Mouse (Mus musculus): Measurements from ENCODE around the gene Npc2.

Npc2 gene

DNA sequence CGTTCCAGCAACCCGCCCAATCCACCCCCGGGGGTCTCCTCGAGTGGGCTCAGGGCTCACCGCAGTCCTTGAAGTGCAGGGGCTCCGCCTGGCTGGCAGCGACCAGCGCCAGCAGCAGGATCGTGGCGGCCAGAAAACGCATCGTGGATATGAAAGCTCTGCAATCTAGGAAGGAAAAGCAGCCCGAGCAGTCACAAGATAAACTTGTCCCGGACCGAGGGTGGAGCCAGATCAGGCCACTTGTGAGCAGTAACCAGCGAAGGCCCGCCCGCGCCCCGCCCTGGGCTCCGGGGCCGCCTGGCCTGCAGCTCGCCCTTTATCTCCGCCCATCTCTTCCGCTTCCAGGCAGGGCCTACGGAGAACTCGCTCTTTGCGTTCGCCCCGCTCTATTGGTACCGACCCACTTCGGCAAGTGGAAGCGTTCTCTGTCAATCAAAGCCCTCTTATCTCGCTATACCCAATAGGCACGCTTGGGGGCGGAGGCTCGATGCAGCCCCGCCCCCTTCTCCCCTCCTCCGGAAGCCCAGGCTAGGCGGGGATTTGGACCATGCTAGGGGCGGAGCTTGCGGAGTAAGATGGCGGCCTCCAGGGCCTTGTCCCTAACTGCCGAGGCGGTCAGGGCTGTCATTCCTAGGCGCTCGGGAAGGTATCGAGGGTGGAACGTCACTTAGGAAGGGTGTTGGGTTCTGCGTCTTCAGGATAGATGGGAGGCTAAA lies at the start of gene Npc2, which contains the start of gene Isca2:
TSS of gene Npc2 (minus strand) at position 427 of the 716 bp plus-strand sequence.
TSS of gene Isca2 (plus strand) at position 526 of the 716 bp plus-strand sequence.
- DNase-seq (ENCODE audit: low read depth, low spot score): peak; percentile 99

DNA sequence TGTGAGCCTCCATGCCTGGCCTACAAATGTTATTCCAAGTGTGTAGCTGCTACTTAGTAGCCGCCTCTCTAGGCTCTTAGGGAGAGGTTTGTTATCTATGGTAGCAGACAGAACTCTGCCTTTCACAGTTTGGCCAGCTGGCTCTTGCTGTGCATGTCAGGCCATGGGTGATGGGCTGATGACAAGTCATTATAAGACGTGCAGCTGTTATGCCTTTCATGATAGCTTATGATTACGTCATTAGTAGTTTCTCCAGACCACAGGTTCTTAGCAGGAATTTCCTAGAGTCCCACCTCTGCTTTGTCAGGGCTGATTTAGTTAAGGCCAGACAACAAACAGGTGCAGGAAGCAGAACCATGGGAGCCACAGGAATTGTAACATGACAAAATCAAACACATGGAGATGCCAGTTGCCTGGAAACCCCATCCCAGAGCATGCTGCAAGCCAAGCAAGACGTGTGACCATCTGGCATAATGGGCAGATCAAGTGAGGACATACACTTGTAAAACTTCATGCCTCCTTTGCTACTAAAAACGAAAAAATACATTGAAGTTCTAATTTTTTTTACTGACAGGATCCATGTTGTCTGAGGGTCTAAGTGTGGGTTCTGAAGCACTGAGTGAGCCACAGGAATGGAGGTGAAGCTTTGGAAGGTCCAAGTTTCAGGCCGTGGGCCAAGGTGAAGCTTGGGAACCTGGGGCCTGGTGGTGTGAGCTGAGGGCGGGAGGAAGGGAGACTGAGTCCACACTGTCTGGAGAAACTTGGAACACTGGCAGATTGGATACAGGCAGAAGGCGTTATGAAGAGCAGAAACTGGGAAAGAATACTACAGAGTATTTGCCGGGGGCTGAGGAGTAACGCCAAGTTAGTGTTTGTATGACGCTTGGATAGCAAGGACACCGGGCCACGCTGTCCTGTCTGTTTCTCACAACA lies 46.5 kb upstream of the Npc2 start:
- peak; percentile 52 for DNase-seq (ENCODE audit: low read depth, low spot score)

DNA sequence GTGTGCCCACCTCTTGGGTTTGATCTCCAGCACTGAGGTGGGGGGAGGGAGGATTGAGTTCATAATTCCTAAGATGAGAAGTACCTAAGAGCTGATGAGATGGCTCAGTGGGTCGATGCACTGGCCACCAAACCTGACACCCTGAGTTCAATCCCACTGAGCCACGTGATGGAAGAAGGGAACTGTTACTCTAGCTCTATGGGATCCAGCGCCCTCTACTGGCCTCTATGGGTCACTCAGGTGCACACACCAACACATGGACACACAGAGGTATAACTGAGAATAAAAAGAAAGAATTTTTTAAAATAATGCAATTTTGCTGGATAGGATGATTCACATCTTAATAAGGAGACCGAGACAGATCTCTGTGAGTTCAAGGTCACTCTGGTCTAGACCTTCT lies 45.5 kb upstream of the Npc2 start:
- DNase-seq (ENCODE audit: low read depth, low spot score): no peak

DNA sequence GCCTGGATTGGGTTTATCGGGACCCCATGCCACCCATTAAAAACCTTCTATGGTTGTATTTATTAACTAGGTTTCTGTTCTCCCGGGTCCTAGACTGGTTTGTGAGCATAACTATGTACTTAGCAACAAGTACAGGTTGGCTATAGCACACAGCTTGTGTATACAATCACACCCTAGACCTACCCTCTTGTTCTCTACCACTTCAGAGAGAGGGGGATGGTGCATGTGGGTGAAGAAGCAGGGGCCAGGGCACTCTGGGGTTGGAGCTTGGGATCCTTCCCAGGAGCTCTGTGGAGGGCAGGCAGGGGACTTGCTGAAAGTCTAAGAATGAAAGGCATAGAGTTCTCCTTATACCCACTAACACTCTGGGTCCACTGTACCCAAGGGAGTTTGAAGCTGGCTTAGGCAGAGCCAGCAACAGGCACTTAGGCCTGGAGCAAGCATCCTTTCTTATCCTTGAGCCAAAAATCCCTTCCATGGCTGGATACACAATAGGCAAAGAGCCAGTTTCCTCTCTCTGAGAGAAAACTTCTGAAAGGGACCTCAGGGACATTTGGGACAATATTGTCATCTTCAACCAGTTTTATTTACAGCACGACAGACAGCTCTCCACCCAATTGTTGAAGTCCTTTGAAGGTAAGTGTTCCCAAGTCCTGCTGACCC lies 41.8 kb upstream of the Npc2 start:
- DNase-seq (ENCODE audit: low read depth, low spot score): no peak

DNA sequence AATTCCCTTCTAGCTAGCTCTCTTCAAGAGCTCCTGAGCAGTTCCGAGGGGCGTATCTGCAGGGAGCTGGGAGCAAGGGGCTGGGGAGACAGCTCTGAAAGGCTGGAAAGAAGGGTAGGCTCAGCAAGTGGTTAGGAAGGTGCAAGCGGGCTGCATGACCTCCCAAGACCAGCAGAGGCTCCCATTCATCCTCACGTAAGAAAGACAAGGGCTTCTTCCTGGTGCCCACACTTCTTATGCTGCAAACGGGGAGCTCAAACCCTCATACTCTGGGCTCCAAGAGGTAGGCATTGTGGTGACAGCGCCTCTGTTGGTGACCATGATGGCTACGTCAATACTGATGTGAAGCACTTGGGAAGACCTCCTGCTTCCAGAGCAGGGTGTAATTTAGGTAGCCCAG lies 40.8 kb upstream of the Npc2 start:
- DNase-seq (ENCODE audit: low read depth, low spot score): no peak

DNA sequence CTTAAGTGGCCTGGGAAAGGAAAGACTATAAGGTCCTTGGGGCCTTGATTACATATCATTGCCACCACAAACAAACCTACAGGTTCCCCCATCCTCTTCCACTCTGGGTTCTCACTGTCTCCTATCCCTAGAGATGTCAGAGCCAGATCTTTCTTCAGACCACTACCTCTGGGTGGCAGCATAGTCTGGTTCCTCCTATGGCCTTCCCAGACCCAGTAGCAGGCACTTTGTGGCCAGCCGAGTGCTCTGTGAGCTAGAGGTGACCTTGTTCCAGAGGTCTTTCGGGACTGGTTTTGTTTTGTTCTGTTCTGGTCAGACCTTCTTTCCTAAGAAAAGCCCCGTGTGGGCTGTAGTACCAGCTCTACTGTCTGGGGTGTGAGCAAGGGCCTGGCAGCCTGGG lies 39.1 kb upstream of the Npc2 start:
- DNase-seq (ENCODE audit: low read depth, low spot score): no peak

DNA sequence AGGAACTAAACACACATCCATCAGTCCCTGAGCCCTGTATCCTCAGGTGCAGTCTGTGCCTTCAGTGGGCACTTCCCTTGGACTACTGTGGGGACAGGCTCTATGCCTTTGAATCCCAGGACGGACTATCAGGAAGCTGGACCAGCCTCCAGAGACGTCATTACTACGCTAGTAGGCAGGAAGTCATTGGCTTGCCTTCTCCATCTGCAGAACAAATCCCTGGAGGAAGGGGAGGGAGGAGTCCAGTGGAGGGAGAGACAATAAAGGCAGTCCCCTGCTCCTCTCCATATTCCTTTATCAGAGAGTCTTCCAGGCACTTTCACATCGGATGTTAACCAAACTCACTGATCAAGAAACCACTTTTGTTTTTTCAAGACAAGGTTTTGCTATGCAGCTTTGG lies 38.6 kb upstream of the Npc2 start:
- no peak for DNase-seq (ENCODE audit: low read depth, low spot score)

DNA sequence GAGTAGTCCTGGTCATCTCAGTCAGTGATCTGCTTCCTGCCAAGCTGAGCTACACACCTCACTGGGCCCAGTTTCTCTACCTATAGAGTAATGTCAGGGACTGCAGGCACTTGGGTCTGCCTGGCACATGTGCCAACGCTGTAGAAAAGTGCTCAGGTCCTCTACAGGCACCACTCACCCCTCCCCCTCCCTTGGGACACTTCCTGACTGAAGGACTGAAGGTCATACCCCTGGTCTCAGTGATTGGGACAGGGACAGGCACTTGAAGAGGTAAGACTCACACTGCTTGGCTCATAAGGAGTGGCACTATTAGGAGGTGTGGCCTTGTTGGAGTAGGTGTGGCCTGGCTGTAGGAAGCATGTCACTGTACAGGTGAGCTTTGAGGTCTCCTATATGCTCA lies 37.9 kb upstream of the Npc2 start:
- DNase-seq (ENCODE audit: low read depth, low spot score): no peak

DNA sequence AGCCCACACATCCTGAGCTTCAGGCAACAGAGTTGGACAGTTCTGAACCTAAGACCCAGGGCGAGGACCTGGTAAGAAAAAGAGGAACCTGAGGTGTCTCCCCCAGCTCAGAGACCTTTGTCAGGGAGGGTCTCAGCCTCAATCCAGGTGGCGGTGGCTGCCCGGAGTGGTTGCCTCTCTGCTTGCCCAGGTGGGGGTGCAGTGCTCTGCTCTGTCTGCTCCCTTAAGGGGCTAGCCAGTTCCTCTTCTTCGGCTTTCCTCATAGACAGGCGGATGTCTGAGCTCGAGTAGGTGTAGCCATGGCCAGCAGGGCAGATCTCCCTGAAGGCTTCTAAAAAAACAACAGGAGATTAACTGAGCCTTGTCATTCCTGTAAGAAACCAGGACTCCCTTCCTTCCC lies 36.1 kb upstream of the Npc2 start:
- no peak for DNase-seq (ENCODE audit: low read depth, low spot score)

DNA sequence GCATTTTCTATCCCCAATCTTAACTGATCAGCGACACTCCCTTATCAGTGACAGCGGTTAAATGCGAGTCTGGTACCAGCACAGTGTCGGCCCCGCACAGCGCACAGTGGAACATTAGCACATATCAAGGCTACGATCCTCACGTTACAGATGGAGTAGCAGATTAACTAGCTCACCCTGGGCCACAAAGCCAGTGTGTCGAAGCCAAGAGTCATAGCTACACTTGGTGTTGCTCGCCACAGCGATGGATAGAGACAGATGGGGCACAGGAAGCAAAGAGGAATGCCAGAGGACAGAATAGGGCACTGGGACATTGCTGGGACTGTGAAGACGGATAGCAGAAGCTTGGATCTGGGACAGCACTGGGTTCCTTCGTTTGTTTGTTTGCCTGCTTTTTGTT lies 34.4 kb upstream of the Npc2 start:
- DNase-seq (ENCODE audit: low read depth, low spot score): no peak

DNA sequence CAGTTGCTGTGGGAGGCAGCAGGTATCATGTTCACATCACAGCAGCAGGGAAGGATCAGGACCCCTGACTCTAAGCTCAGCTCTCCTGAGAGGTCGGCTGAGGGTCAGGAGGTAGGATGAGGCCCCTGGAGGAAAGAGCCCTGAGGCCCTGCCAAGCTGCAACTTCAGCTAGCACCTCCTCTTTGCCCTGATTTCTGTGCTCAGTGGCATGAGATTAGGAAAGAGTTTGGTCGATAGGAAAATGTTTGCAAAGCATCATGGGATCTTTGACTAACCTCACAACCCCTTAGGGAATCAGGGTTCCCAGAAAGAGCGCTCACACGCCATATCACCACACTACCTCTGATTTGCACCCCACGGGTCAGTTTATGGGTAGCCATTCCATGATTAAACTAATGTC lies 33.8 kb upstream of the Npc2 start:
- DNase-seq (ENCODE audit: low read depth, low spot score): no peak

DNA sequence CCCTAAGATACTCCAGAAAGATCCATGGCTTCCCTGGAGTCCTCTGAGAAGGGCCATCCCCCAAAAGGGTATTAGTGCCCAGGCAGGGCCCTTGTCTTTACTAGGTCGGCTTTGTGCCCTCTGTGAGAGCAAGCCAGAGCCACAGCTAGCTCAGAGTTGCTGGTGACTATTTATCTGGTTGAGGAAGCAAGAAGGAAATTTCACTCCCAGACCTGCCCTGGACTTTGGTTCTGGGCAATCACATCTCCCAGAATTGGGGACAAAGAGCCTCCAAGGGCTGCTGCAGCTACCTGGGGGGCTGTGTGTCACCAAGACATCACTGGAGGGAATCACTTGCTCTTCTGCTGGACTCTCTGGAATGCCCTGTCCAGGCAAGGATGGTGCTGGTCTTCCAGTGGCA lies 33.1 kb upstream of the Npc2 start:
- no peak for DNase-seq (ENCODE audit: low read depth, low spot score)

DNA sequence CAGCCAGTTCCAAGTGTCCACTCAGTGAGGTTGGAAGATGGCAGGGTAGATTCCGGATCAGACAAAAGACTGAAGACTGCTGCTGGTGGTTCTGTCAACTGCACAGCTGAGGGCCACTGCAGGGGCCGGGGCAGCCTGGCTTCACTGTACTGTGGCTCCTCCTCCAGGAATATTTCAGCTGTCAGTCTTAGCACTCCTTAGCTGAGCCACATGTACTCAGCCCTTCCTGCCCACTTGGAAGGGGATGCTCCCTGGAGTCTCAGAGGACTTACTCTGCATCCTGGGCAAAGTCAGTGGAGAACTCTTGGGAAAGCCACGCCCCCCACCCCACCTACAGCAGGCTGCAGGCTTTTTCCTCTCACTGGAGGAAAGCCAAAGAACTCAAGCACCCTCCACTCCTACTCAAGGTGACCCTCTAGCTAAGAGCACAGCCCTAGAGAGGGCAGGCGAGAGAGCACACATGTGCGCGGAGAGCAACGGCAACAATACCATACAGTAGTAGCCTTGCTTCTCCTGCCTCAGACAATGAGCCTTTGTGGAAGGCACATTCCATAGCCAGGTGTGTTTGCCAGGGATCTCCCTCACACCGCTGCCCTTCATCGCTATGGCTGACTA lies 32.4 kb upstream of the Npc2 start:
- DNase-seq (ENCODE audit: low read depth, low spot score): no peak

DNA sequence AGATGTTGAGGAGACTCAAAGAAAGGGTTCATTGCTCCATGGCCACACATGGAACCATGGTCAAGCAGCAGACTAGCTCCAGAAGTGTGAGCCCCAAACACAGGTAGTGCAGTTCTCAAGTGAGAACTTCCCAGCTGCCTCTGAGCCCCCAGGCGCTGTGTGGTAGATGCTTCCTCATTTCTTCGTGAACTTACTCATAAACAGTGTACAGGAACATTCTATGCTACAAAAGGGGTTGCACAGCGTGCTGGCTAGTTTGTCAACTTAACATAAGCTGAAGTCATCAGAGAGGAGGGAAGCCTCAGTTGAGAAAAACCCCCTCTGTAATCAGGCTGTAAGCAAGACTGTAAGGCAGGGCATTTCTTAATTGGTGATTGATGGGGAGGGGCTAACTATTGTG lies 29.7 kb upstream of the Npc2 start:
- DNase-seq (ENCODE audit: low read depth, low spot score): no peak

DNA sequence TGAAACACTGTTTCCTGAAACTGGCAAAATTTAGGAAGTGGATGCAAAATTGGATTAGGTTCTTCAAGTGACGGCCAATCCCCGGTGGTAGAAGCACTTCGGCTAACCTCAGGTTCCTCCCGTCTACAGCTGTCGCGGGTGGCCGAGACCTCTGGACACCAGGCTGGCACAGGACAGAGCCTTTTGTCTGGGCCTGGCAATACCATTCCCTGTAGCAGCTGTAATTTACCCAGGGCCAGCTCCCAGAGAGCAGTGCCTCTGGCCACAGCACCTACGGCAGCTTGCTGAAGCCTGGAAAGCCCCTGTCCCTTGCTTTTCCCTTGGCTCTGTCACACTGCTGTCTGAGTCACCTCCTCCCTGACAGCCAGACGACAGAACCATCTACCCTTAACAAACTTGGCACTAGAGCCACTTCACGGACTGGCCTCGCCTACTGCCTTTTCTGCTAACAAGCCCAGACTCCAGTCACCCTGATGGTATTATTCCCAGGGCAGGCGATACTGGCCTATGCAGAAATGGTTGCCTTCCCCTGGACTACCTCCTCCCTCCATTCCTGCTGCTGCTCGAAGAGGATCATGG lies 28.7 kb upstream of the Npc2 start:
- no peak for DNase-seq (ENCODE audit: low read depth, low spot score)

DNA sequence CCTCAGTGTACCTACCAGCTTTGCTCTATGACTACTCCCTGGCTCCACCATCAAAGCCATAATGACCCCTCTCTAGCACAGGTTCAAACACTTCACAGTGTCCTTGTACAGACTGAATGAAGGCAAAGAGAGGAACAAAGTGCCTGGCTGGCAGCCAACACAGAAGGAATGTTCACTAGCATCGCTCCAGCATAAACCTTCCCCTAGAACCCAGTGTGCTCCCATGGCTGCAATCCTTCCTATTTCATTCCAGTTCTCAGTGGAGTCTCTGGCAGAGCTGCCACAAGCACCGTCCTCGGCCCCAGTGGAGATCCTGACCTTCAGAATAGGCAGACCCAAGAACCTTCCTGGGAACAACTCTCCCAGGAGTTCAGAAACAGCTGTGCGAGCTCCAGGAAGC lies 27.5 kb upstream of the Npc2 start:
- no peak for DNase-seq (ENCODE audit: low read depth, low spot score)

DNA sequence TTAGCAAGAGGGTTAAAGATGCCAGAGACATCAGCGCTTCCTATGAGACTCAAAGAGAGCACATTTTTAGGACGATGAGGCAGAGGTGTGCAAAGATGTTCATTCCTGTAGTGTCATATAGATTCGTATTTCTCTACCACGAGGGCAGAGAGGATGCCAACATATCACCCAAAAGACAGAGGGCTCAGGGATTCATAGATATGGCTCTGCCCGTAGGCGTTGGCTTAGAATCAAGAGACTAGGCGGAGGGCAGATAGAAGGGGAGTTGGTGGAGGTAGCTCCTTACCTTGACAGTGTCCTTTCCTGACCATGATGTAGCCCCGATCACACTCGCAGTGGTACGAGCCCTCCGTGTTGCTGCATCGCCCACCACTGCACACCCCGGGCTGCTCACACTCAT lies 26.1 kb upstream of the Npc2 start:
- DNase-seq (ENCODE audit: low read depth, low spot score): no peak

DNA sequence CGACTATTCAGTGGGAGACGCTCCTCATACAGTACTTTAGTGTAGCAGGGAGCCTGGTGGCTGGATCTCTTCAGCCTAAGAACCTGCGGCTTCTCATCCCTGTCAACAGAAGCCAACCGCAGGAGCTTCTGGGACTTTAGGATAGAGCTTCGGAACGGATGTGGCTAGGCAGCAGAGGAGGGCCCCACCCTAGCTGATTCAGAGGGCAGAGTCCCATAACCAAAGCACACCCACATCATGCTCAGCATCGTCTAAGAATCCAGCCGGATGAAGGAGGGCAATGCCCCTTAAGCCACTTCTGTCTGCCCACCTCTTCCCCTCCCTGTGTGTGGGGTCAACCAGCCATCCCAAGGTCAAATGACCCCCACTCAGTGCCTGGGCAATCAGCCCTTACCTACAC lies 21.7 kb upstream of the Npc2 start:
- DNase-seq (ENCODE audit: low read depth, low spot score): no peak

DNA sequence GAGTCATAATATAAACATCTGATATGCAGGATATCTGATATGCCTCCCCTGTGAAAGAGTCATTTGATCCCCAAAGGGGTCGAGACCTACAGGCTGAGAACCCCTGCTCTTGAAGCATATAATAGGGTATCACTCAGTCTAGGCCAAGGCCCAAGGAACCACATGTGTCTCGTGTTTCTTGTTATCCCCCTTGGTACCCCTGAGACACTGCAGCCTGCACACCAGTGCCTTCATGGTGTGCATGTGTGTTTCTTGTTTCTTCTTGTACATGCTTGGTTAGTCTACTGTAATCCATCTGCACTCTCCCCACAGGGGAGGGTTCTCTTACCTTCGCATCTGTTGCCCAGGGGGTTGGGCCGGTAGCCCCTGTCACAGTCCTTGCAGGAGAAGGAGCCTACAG lies 19.7 kb upstream of the Npc2 start:
- no peak for DNase-seq (ENCODE audit: low read depth, low spot score)

DNA sequence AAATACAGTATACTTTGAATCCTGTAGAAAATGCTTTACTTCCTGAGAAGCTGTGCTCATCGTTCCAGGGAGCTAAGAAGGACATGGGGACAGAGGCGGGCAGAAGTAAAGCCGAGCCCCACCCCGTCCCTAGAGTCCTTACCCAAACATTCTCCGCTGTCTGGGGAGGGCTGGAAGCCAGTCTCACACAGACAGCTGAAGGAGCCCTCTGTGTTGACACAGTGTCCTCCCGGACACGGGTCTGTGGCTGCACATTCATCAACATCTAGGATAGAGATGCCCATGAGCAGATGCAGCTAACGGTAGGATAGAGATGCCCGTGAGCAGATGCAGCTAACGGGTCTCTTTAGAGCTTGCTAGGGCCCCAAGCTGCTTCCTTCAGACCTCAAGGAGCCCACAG lies 17.9 kb upstream of the Npc2 start:
- DNase-seq (ENCODE audit: low read depth, low spot score): no peak

DNA sequence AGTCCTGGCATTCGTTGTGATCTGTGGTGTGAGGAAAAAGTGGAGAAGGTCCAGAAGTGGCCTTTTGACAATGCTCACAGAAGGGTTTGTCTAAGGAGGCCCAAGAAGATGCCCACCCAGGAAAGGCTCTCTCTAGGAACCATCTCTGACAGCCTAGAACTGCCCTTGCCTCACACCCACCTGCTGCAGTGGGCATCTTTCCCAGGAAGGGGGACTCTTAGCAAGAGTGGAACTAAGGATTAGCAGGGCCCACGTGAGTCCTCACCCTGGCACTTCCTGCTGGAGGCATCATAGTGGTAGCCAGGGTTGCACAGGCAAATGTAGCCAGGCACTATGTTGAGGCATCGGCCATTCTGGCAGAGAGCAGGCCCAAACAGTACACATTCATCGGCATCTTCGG lies 13.1 kb upstream of the Npc2 start:
- no peak for DNase-seq (ENCODE audit: low read depth, low spot score)
